Mouse (Mus musculus) hindbrain, postnatal 0 days (tissue): ENCODE measurements at regions not wholly inside any gene's neighbourhood (a gene's known extent, or its start where the extent isn't known, plus 50 kb on each side); places are given as distances from the start of the nearest gene placed in this dataset.
"Not testable (repeated sequence)": the region's sequence is repeated elsewhere in the genome, so short reads cannot be mapped to it uniquely, and the experiment has no call there.

Experiments used
- ATAC-seq: fragments of 200-750 bp; cut with Nextera tagmentation; 2 replicates; pipeline ENCODE4 v1.8.0; 2017; ENCODE audit warnings: mild to moderate bottlenecking, moderate TSS enrichment, moderate library complexity
- DNase-seq: peaks from one replicate; pipeline ENCODE4 v3.0.0-alpha.2; 2015; ENCODE audit warnings: low spot score
- H3K27ac ChIP-seq: fragments of 300-500 bp; sonication (generic); 2 replicates; pipeline ENCODE4 v1.5.1; 2014; ENCODE audit warnings: mild to moderate bottlenecking
- H3K27me3 ChIP-seq: fragments of 300-500 bp; sonication (generic); 2 replicates; pipeline ENCODE4 v1.6.1; 2014; ENCODE audit warnings: low read length, mixed read lengths; ENCODE audit not compliant: insufficient read depth
- H3K36me3 ChIP-seq: fragments of 300-500 bp; sonication (generic); 2 replicates; pipeline ENCODE4 v1.6.1; 2014; ENCODE audit warnings: low read length, mixed read lengths; ENCODE audit not compliant: insufficient read depth
- H3K4me1 ChIP-seq: fragments of 300-500 bp; sonication (generic); 2 replicates; pipeline ENCODE4 v1.6.1; 2014; ENCODE audit warnings: antibody characterized with exemption, low read length, mixed read lengths; ENCODE audit not compliant: insufficient read depth
- H3K4me2 ChIP-seq: fragments of 300-500 bp; sonication (generic); 2 replicates; pipeline ENCODE4 v1.6.1; 2014; ENCODE audit warnings: low read depth, mild to moderate bottlenecking, low read length, moderate library complexity, mixed read lengths
- H3K4me3 ChIP-seq: fragments of 300-500 bp; sonication (generic); 2 replicates; pipeline ENCODE4 v1.5.1; 2014; ENCODE audit warnings: low read length
- H3K9ac ChIP-seq: fragments of 300-500 bp; sonication (generic); replicated peaks from 2 replicates; pipeline ENCODE4 v1.6.1; 2014; ENCODE audit warnings: mild to moderate bottlenecking, low read length, moderate library complexity, mixed read lengths
- H3K9me3 ChIP-seq: fragments of 300-500 bp; sonication (generic); 2 replicates; pipeline ENCODE4 v1.6.1; 2016; ENCODE audit warnings: low read length, mixed read lengths
- CTCF ChIP-seq: IDR thresholded peaks from 2 replicates; pipeline ENCODE4 v1.5.1; 2016; ENCODE audit warnings: antibody characterized with exemption, control low read depth, low read depth
- WGBS: fragments of 180-500 bp; shearing (Covaris S2); extraction: QIAGEN DNeasy Blood & Tissue Kit; methylation state at CpG from one replicate; pipeline ENCODE4 v1.1.7; 2014; 5-methylcytosine and 5-hydroxymethylcytosine counted together

GRCm38 (mm10) chr8:97254169-97254568, 1365.8 kb upstream of the Got2 start:
- no peak overlapping the region for H3K9ac ChIP-seq
- H3K36me3 ChIP-seq, result no peaks in the 10 kb centered on the region
- H3K27ac ChIP-seq, result no peak overlapping the region
- TF ChIP-seq CTCF, result no peak
- peak; percentile 9 for DNase-seq
- H3K4me1 ChIP-seq, result no peaks in the 10 kb centered on the region
- 0 out of 2 replicates have a peak, but pooled peaks have one; percentile 24 for ATAC-seq
- no peaks in the 10 kb centered on the region for H3K27me3 ChIP-seq
- no peak overlapping the region for H3K4me3 ChIP-seq
- no peaks in the 10 kb centered on the region for H3K9me3 ChIP-seq
- no peak overlapping the region for H3K4me2 ChIP-seq

GRCm38 (mm10) chr8:97252232-97252631, 1363.9 kb upstream of the Got2 start:
- ATAC-seq (no peak), DNase-seq (no peak)

GRCm38 (mm10) chr8:97251458-97251865, 1363.1 kb upstream of the Got2 start:
- DNase-seq, result peak; percentile 64
- Histone ChIP-seq H3K9me3 (no peaks in the 10 kb centered on the region), H3K4me3 (no peak overlapping the region), H3K27ac (no peak overlapping the region), H3K36me3 (no peaks in the 10 kb centered on the region), H3K27me3 (no peaks in the 10 kb centered on the region), H3K4me1 (no peaks in the 10 kb centered on the region), H3K9ac (no peak overlapping the region), H3K4me2 (no peak overlapping the region)
- WGBS, result 41% methylated on average over 5 of the region's 5 CpGs
- ATAC-seq, result no peak
- no peak for TF ChIP-seq CTCF

More at GRCm38 (mm10) chr8:97252232-97252631, 1363.9 kb upstream of the Got2 start:
- Histone ChIP-seq H3K9ac (no peak overlapping the region), H3K4me2 (no peak overlapping the region), H3K4me3 (no peak overlapping the region), H3K27me3 (no peaks in the 10 kb centered on the region), H3K36me3 (no peaks in the 10 kb centered on the region), H3K27ac (no peak overlapping the region), H3K4me1 (no peaks in the 10 kb centered on the region), H3K9me3 (no peaks in the 10 kb centered on the region)
- WGBS, result 73% methylated on average over 3 of the region's 3 CpGs
- TF ChIP-seq CTCF, result no peak

GRCm38 (mm10) chr8:97234551-97235107, 1346.3 kb upstream of the Got2 start:
- H3K36me3 ChIP-seq, result no peaks in the 10 kb centered on the region
- WGBS, result 82% methylated on average over 4 of the region's 4 CpGs
- TF ChIP-seq CTCF, result no peak
- H3K27ac ChIP-seq, result no peak overlapping the region
- no peak overlapping the region for H3K9ac ChIP-seq
- H3K4me1 ChIP-seq, result no peaks in the 10 kb centered on the region
- no peaks in the 10 kb centered on the region for H3K9me3 ChIP-seq
- ATAC-seq (no peak), DNase-seq (no peak)
- H3K27me3 ChIP-seq, result no peaks in the 10 kb centered on the region
- H3K4me2 ChIP-seq, result no peak overlapping the region
- no peak overlapping the region for H3K4me3 ChIP-seq

GRCm38 (mm10) chr8:97232619-97233376, 1344.5 kb upstream of the Got2 start:
- Histone ChIP-seq H3K27me3 (no peaks in the 10 kb centered on the region), H3K9me3 (no peaks in the 10 kb centered on the region), H3K4me2 (no peak overlapping the region), H3K9ac (no peak overlapping the region), H3K4me1 (no peaks in the 10 kb centered on the region), H3K36me3 (no peaks in the 10 kb centered on the region), H3K4me3 (no peak overlapping the region), H3K27ac (no peak overlapping the region)
- no peak for ATAC-seq
- DNase-seq, result no peak
- no peak for TF ChIP-seq CTCF
- WGBS, result 55% methylated on average over 2 of the region's 2 CpGs

- Histone ChIP-seq H3K27ac (no peak overlapping the region), H3K4me3 (no peak overlapping the region), H3K9ac (no peak overlapping the region), H3K36me3 (no peaks in the 10 kb centered on the region), H3K9me3 (no peaks in the 10 kb centered on the region), H3K27me3 (no peaks in the 10 kb centered on the region), H3K4me1 (no peaks in the 10 kb centered on the region), H3K4me2 (no peak overlapping the region)
- ATAC-seq, result no peak
- DNase-seq, result no peak
- WGBS, result 84% methylated on average over 5 of the region's 5 CpGs
- TF ChIP-seq CTCF, result no peak
Measured at GRCm38 (mm10) chr8:97231652-97232051, 1343.3 kb upstream of the Got2 start.

GRCm38 (mm10) chr8:97191806-97192205, 1303.5 kb upstream of the Got2 start:
- Histone ChIP-seq H3K27ac (no peak overlapping the region), H3K4me3 (no peak overlapping the region), H3K9ac (no peak overlapping the region), H3K9me3 (no peaks in the 10 kb centered on the region), H3K4me1 (no peaks in the 10 kb centered on the region), H3K4me2 (no peak overlapping the region), H3K36me3 (no peaks in the 10 kb centered on the region), H3K27me3 (no peaks in the 10 kb centered on the region)
- ATAC-seq, result no peak
- TF ChIP-seq CTCF, result no peak
- 43% methylated on average over 1 of the region's 1 CpGs for WGBS
- DNase-seq, result no peak

GRCm38 (mm10) chr8:97183831-97184230, 1295.5 kb upstream of the Got2 start:
- WGBS, result 87% methylated on average over 13 of the region's 13 CpGs

GRCm38 (mm10) chr8:97182456-97182855, 1294.1 kb upstream of the Got2 start:
- H3K27me3 ChIP-seq, H3K4me2 ChIP-seq, H3K9me3 ChIP-seq, H3K36me3 ChIP-seq, ATAC-seq, H3K4me1 ChIP-seq, H3K27ac ChIP-seq, H3K9ac ChIP-seq, DNase-seq, H3K4me3 ChIP-seq: not testable (repeated sequence)

More at GRCm38 (mm10) chr8:97183831-97184230, 1295.5 kb upstream of the Got2 start:
- not testable (repeated sequence) for H3K9me3 ChIP-seq, H3K27ac ChIP-seq, H3K4me3 ChIP-seq, H3K4me1 ChIP-seq, H3K36me3 ChIP-seq, H3K4me2 ChIP-seq, DNase-seq, ATAC-seq, H3K9ac ChIP-seq, H3K27me3 ChIP-seq
